Mouse (Mus musculus) T-helper 1 cell (primary cell): ENCODE results near the gene Urb2.

Source experiments
- in situ Hi-C: fragments of 300-600 bp; cut with MboI, MseI; formaldehyde crosslinking; loops from one replicate; pipeline ENCODE4 v1.15.1; 2025; ENCODE audit warnings: high pct_unique_total_duplicates

Urb2 gene

GRCm38 (mm10) chr8:124077377-124077776 is 56.1 kb downstream of the Urb2 start:
- in situ Hi-C loops: no loop called here

GRCm38 (mm10) chr8:124077998-124078397 is 56.7 kb downstream of the Urb2 start:
- in situ Hi-C loops: no loop called here

- in situ Hi-C loops: no loop called here
These were observed 57.7 kb downstream of the Urb2 start for GRCm38 (mm10) chr8:124078969-124079368.

DNA sequence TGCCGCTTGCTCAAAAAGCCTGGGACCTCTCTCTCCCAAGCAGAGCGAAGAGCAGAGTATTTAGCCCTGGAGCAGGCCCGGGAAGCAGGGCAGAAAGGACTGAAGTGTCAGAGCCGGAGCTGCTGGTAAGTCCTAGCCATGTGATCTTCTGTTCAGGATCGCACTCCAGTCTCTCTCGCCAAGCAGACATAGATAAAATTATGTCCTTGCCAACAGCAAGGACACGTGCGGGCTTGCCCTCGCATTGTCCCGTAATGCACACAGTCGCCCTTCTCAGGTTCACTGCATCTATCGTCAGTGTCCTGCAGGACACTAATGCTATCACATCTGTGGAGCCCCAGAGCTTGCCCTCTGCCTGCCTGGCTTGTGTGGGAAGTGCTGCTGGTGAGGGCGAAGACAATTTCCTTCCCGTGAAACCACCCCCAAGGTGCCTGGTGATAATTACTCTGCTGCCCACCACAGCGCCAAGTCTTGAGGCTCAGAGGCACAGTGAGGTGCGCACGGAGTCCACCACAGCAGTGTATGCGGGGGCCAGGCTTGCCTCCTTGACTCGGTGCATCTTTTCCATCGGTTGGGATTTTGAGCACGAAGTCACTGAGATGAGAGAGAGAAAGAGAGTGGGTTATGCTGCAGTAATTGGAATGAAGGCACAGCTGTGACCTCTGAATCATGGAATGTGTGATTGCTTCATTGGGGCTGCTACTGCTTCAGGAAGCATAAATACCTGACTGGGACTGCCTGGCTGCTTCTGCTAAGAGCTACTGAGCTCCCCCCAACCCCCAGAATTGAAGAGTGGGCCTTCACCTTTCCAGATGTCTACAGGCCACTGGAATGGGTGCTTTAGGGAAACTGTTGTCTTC is 59.4 kb downstream of the Urb2 start:
- in situ Hi-C loops: no loop called here

- in situ Hi-C loops: no loop called here
These were observed 61.3 kb downstream of the Urb2 start for GRCm38 (mm10) chr8:124082616-124083015.

GRCm38 (mm10) chr8:124083611-124084010 is 62.3 kb downstream of the Urb2 start:
- in situ Hi-C loops: no loop called here

DNA sequence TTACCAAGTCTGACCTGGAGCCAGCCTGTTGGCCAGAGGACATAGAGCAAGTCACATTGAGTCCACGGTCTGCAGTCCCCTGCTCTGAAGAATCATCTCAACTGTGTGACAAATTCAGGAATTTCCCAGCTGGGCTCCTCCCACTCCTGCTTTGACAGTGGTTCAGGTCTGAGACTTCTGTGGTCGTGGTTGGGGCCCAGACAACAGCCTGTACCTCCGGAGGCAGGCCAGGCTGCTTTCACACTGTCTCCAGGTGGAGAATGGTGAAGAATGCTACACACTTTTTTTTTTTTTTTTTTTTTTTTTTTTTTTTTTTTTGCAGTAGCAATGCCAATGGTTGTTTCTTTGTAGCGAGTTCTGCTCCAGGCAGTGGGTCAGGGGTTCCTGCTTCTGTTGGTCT is 64.4 kb downstream of the Urb2 start:
- in situ Hi-C loops: no loop called here

DNA sequence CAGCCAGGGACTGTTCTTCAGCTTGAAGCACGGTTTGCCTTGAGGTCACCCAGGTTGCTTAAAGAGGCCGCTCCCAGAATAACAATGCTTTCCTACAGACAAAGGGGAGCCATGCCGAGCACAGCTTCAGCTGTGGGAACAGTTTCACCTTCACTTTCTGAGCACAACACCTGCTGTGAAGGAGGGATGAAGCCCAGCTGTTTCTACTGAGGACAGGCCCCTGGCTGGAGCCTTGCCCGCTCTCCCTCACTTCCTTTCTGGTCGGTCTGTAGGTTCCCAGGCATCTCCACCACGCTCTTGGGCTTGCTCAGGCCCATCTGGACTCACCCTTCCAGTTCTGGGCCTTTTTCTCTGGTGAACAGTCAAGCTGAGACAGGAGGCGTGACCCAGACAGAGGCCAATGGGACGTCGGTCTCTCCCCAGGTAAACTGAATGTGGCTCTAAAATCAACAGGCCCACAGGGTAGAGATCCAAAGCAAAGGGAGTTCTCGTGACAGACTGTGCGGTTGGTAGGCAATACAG is 66.8 kb downstream of the Urb2 start:
- in situ Hi-C loops: no loop called here

GRCm38 (mm10) chr8:124089016-124089415 is 67.7 kb downstream of the Urb2 start:
- in situ Hi-C loops: no loop called here

DNA sequence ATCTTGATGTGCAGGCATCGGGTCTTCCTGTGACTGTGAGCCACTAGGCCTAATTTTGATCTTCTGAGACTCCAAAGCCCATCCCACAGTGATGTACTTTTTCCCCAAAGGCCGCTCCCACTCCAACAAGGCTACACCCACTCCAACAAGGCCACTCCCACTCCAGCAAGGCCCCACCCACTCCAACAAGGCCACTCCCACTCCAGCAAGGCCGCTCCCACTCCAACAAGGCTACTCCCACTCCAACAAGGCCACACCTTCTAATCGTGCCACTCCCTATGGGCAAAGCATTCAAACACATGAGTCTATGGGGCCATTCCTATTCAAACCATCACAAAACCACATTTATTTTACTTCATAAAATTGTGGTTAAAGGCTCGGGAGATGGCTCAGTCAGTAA is 69.2 kb downstream of the Urb2 start:
- in situ Hi-C loops: no loop called here
